Mouse (Mus musculus) CH12.LX (cell line): ENCODE results near the gene Mxd4. TPM values are rescaled to one million over a fixed set of nuclear protein-coding genes. Genes with fewer than 3 reads are reported as not detected.

Experiments
- DNase-seq: peaks from one replicate; pipeline ENCODE4 v3.0.0-alpha.2; 2013; ENCODE audit errors: extremely low read depth
- H3K27ac ChIP-seq: 2 replicates; pipeline ENCODE4 v1.5.1; 2012; ENCODE audit warnings: low read depth, mild to moderate bottlenecking, control low read depth, moderate library complexity; ENCODE audit not compliant: insufficient read depth
- H3K27me3 ChIP-seq: replicated peaks from 2 replicates; pipeline ENCODE3; 2012; ENCODE audit warnings: inconsistent platforms
- H3K36me3 ChIP-seq, 2 experiments: replicated peaks in 1 of 2; 2 replicates each; pipeline versions ENCODE3 to v1.6.1; 2012; ENCODE audit warnings: inconsistent platforms in 1 of 2, low read length in 1 of 2, mild to moderate bottlenecking in 1 of 2, mixed read lengths in 1 of 2, moderate library complexity in 1 of 2; ENCODE audit not compliant: control insufficient read depth in 1 of 2, insufficient read depth in 1 of 2
- H3K4me1 ChIP-seq, 2 experiments: 2 replicates each; pipeline ENCODE4 v1.6.1; 2012; ENCODE audit warnings: inconsistent platforms in 1 of 2, moderate library complexity in 1 of 2; ENCODE audit not compliant: insufficient read depth in 2 of 2, control insufficient read depth in 1 of 2
- H3K4me2 ChIP-seq: 2 replicates; pipeline ENCODE4 v1.6.1; 2012; ENCODE audit warnings: low read depth, mild to moderate bottlenecking, control low read depth; ENCODE audit not compliant: poor library complexity, insufficient read depth, severe bottlenecking
- H3K4me3 ChIP-seq, 3 experiments: fragments of 150-350 bp in 1 of 3; sonication (generic) in 1 of 3; replicated peaks in 1 of 3; 2 replicates each; pipeline versions ENCODE3 to v1.5.1; 2011 to 2012; ENCODE audit warnings: low read depth in 2 of 3, low read length in 2 of 3, mild to moderate bottlenecking in 2 of 3, moderate library complexity in 2 of 3, control low read depth in 1 of 3, improper control_type of control experiment in 1 of 3, inconsistent platforms in 1 of 3, mixed read lengths in 1 of 3; ENCODE audit not compliant: poor library complexity in 1 of 3
- H3K79me2 ChIP-seq: replicated peaks from 2 replicates; pipeline ENCODE4 v1.6.1; 2012; ENCODE audit warnings: mild to moderate bottlenecking, moderate library complexity; ENCODE audit not compliant: control insufficient read depth, poor library complexity, insufficient read depth, severe bottlenecking; ENCODE audit errors: extremely low read depth
- H3K9ac ChIP-seq: 2 replicates; pipeline ENCODE4 v1.6.1; 2012; ENCODE audit warnings: low read depth, mild to moderate bottlenecking, control low read depth, moderate library complexity; ENCODE audit not compliant: insufficient read depth
- H3K9me3 ChIP-seq: replicated peaks from 2 replicates; pipeline ENCODE3; 2012; ENCODE audit warnings: low read length, inconsistent platforms, mixed read lengths
- BHLHE40 ChIP-seq: IDR thresholded peaks from 2 replicates; pipeline ENCODE4 v1.6.1; 2011; ENCODE audit warnings: mild to moderate bottlenecking, low read depth, low read length, improper control_type of control experiment
- CHD1 ChIP-seq: IDR thresholded peaks from 2 replicates; pipeline ENCODE4 v1.6.1; 2012; ENCODE audit warnings: low read depth, low read length, improper control_type of control experiment, inconsistent platforms
- CHD2 ChIP-seq: IDR thresholded peaks from 2 replicates; pipeline ENCODE4 v1.6.1; 2011; ENCODE audit warnings: low read length, improper control_type of control experiment
- CTCF ChIP-seq, 2 experiments: IDR thresholded peaks in 1 of 2; conservative IDR thresholded peaks in 1 of 2; 2 replicates each; pipeline ENCODE4 v1.5.1; 2011 to 2012; ENCODE audit warnings: low read depth in 2 of 2, low read length in 2 of 2, improper control_type of control experiment in 1 of 2, inconsistent platforms in 1 of 2, mild to moderate bottlenecking in 1 of 2, moderate library complexity in 1 of 2
- ELF1 ChIP-seq: IDR thresholded peaks from 2 replicates; pipeline ENCODE4 v1.6.1; 2014; ENCODE audit warnings: low read depth, mild to moderate bottlenecking, inconsistent platforms, low read length, improper control_type of control experiment
- GABPA ChIP-seq: IDR thresholded peaks from 2 replicates; pipeline ENCODE4 v1.6.1; 2012; ENCODE audit warnings: low read depth, low read length, improper control_type of control experiment, inconsistent platforms; ENCODE audit not compliant: insufficient replicate concordance
- HCFC1 ChIP-seq: IDR thresholded peaks from 2 replicates; pipeline ENCODE4 v1.6.1; 2012; ENCODE audit warnings: low read depth, mild to moderate bottlenecking, inconsistent platforms, low read length, improper control_type of control experiment
- JUN ChIP-seq: IDR thresholded peaks from 2 replicates; pipeline ENCODE4 v1.6.1; 2011; ENCODE audit warnings: low read depth, mild to moderate bottlenecking, low read length, improper control_type of control experiment, moderate library complexity; ENCODE audit not compliant: insufficient read depth
- JUND ChIP-seq: conservative IDR thresholded peaks from 2 replicates; pipeline ENCODE4 v1.6.1; 2011; ENCODE audit warnings: low read depth, low read length, improper control_type of control experiment
- KAT2A ChIP-seq: IDR thresholded peaks from 2 replicates; pipeline ENCODE4 v1.6.1; 2012; ENCODE audit warnings: low read length, improper control_type of control experiment, inconsistent platforms; ENCODE audit not compliant: insufficient replicate concordance
- MAFK ChIP-seq: IDR thresholded peaks from 2 replicates; pipeline ENCODE4 v1.6.1; 2011; ENCODE audit warnings: low read length, improper control_type of control experiment; ENCODE audit not compliant: insufficient replicate concordance
- MAX ChIP-seq: IDR thresholded peaks from 2 replicates; pipeline ENCODE4 v1.6.1; 2011; ENCODE audit warnings: low read length, improper control_type of control experiment
- MEF2A ChIP-seq: IDR thresholded peaks from 2 replicates; pipeline ENCODE4 v1.6.1; 2014; ENCODE audit warnings: low read depth, mild to moderate bottlenecking, inconsistent platforms, low read length, improper control_type of control experiment, borderline replicate concordance
- MXI1 ChIP-seq: IDR thresholded peaks from 2 replicates; pipeline ENCODE4 v1.6.1; 2011; ENCODE audit warnings: mild to moderate bottlenecking, low read depth, low read length, improper control_type of control experiment
- MYC ChIP-seq: IDR thresholded peaks from 2 replicates; pipeline ENCODE4 v1.6.1; 2011; ENCODE audit warnings: low read depth, mild to moderate bottlenecking, improper control_type of control experiment, low read length
- NRF1 ChIP-seq: IDR thresholded peaks from 2 replicates; pipeline ENCODE4 v1.6.1; 2014; ENCODE audit warnings: low read depth, mild to moderate bottlenecking, inconsistent platforms, low read length, improper control_type of control experiment, moderate library complexity
- POLR2A ChIP-seq: IDR thresholded peaks from 2 replicates; pipeline ENCODE4 v1.6.1; 2011; ENCODE audit warnings: low read depth, mild to moderate bottlenecking, improper control_type of control experiment, low read length
- POLR2AphosphoS2 ChIP-seq: IDR thresholded peaks from 2 replicates; pipeline ENCODE4 v1.6.1; 2011; ENCODE audit warnings: low read depth, low read length, improper control_type of control experiment
- RAD21 ChIP-seq: IDR thresholded peaks from 2 replicates; pipeline ENCODE4 v1.6.1; 2011; ENCODE audit warnings: low read depth, mild to moderate bottlenecking, low read length, improper control_type of control experiment, moderate library complexity
- SIN3A ChIP-seq: IDR thresholded peaks from 2 replicates; pipeline ENCODE4 v1.6.1; 2012; ENCODE audit warnings: low read length, improper control_type of control experiment, inconsistent platforms
- SMC3 ChIP-seq: IDR thresholded peaks from 2 replicates; pipeline ENCODE4 v1.6.1; 2011; ENCODE audit warnings: low read depth, low read length, improper control_type of control experiment
- TBP ChIP-seq: conservative IDR thresholded peaks from 2 replicates; pipeline ENCODE4 v1.6.1; 2011; ENCODE audit warnings: low read depth, low read length, improper control_type of control experiment
- UBTF ChIP-seq: IDR thresholded peaks from 2 replicates; pipeline ENCODE4 v1.6.1; 2012; ENCODE audit warnings: low read depth, mild to moderate bottlenecking, inconsistent platforms, low read length, improper control_type of control experiment, moderate library complexity
- USF1 ChIP-seq: IDR thresholded peaks from 2 replicates; pipeline ENCODE4 v1.6.1; 2014; ENCODE audit warnings: low read depth, mild to moderate bottlenecking, inconsistent platforms, low read length, improper control_type of control experiment
- USF2 ChIP-seq: conservative IDR thresholded peaks from 2 replicates; pipeline ENCODE4 v1.6.1; 2011; ENCODE audit warnings: low read depth, low read length, improper control_type of control experiment
- ZC3H11A ChIP-seq: IDR thresholded peaks from 2 replicates; pipeline ENCODE4 v1.6.1; 2012; ENCODE audit warnings: low read depth, mild to moderate bottlenecking, inconsistent platforms, low read length, improper control_type of control experiment
- ZMIZ1 ChIP-seq: IDR thresholded peaks from 2 replicates; pipeline ENCODE4 v1.6.1; 2012; ENCODE audit warnings: low read depth, mild to moderate bottlenecking, inconsistent platforms, low read length, improper control_type of control experiment
- dilution Hi-C: fragments of 300-500 bp; cut with MboI; formaldehyde crosslinking; loops from 2 replicates; pipeline ENCODE4 v1.14.3; 2020; ENCODE audit warnings: low sequenced_read_pairs; ENCODE audit not compliant: extremely low pct_unique_long_range_greater_than_20kb, extremely low pct_ligation_motif_present
- in situ Hi-C: fragments of 300-500 bp; cut with MboI; formaldehyde crosslinking; loops from 3 replicates; pipeline ENCODE4 v1.14.3; 2019; ENCODE audit warnings: low sequenced_read_pairs, low pct_ligation_motif_present, low pct_unique_long_range_greater_than_20kb, mixed read lengths
- polyA plus RNA-seq: library from polyadenylated mRNA; unstranded; fragments of >175 nt; gene quantifications from 2 replicates; pipeline ENCODE4 v1.2.1, GENCODE M21; 2012; ENCODE audit warnings: low read depth; ENCODE audit not compliant: insufficient read length
- total RNA-seq, 2 experiments: library from RNA; depleted of rRNA; stranded (reverse); fragments of 300-350 nt in 1 of 2; fragments of >200 nt in 1 of 2; gene quantifications; 2 replicates each; pipeline ENCODE4 v1.2.3; 2012 to 2014

The Mxd4 gene
- total and polyA plus RNA-seq, 3 experiments: 4.8 to 6.2 (median 6.0) TPM

GRCm38 (mm10) chr5:34177821-34178220 lies 9.7 kb downstream of the Mxd4 start:
- dilution Hi-C loops (no loop called here), in situ Hi-C loops (no loop called here)
- peaks cover 0 to 7% of the 10 kb centered on the region in 2 experiments; a peak in 3 of 4 replicates for H3K4me1 ChIP-seq
- peaks cover 6 to 29% of the 10 kb centered on the region in 2 experiments for H3K36me3 ChIP-seq
- no peak for DNase-seq
- H3K79me2 ChIP-seq: no peaks in the 10 kb centered on the region
- TF ChIP-seq NRF1: no peak
- TF ChIP-seq MXI1: no peak
- TF ChIP-seq POLR2A: no peak
- TF ChIP-seq KAT2A: no peak
- TF ChIP-seq CHD1: no peak
- no peak for TF ChIP-seq ELF1
- TF ChIP-seq USF1: no peak
- TF ChIP-seq ZMIZ1: no peak
- TF ChIP-seq CTCF (conservative IDR thresholded peaks at IDR 0.05 in 1 of 2, IDR thresholded peaks at IDR 0.05 in 1 of 2; ENCODE audit: low read depth in 2 of 2, low read length in 2 of 2): no peak
- no peak for TF ChIP-seq SMC3
- TF ChIP-seq SIN3A: no peak
- TF ChIP-seq JUND: no peak
- TF ChIP-seq HCFC1: no peak
- no peak for TF ChIP-seq JUN
- no peak for TF ChIP-seq POLR2AphosphoS2
- TF ChIP-seq BHLHE40: no peak
- TF ChIP-seq USF2: no peak
- no peak for TF ChIP-seq MAX
- no peak for TF ChIP-seq ZC3H11A
- H3K9ac ChIP-seq: no peak overlapping the region
- H3K9me3 ChIP-seq: no peaks in the 10 kb centered on the region
- no peaks in the 10 kb centered on the region for H3K27me3 ChIP-seq
- H3K4me2 ChIP-seq: no peak overlapping the region
- H3K27ac ChIP-seq: no peak overlapping the region
- H3K4me3 ChIP-seq: no peak overlapping the region

- no peak overlapping the region for H3K27ac ChIP-seq
- no peak for TF ChIP-seq RAD21
- TF ChIP-seq MYC: no peak
- no peak for TF ChIP-seq GABPA
- TF ChIP-seq MEF2A: no peak
- TF ChIP-seq MAFK: no peak
- TF ChIP-seq SMC3: no peak
- no peak for TF ChIP-seq TBP
- no peak for TF ChIP-seq POLR2AphosphoS2
- TF ChIP-seq JUN: no peak
- TF ChIP-seq JUND: no peak
- no peak for TF ChIP-seq SIN3A
- TF ChIP-seq HCFC1: no peak
- TF ChIP-seq KAT2A: no peak
- no peak for TF ChIP-seq NRF1
- no peak for TF ChIP-seq ZC3H11A
- TF ChIP-seq UBTF: no peak
- TF ChIP-seq CHD2: no peak
- H3K36me3 ChIP-seq: peaks cover 6 to 29% of the 10 kb centered on the region in 2 experiments
- dilution Hi-C loops (no loop called here), in situ Hi-C loops (no loop called here)
- no peaks in the 10 kb centered on the region for H3K79me2 ChIP-seq
- no peak overlapping the region for H3K4me2 ChIP-seq
- H3K4me1 ChIP-seq: peaks cover 0 to 7% of the 10 kb centered on the region in 2 experiments; a peak in 2 of 4 replicates
- H3K27me3 ChIP-seq: no peaks in the 10 kb centered on the region
- DNase-seq: no peak
- no peak overlapping the region for H3K4me3 ChIP-seq
- no peak overlapping the region for H3K9ac ChIP-seq
- H3K9me3 ChIP-seq: no peaks in the 10 kb centered on the region
These were observed 10.4 kb downstream of the Mxd4 start for GRCm38 (mm10) chr5:34177091-34177490.
